Mouse (Mus musculus): ENCODE results near the gene Fancl.
"Not testable (repeated sequence)": the region's sequence is repeated elsewhere in the genome, so short reads cannot be mapped to it uniquely, and the experiment has no call there.

Gene Fancl

GRCm38 (mm10) chr11:26385971-26386370 is at the start of gene Fancl:
Gene Fancl, plus strand, starts transcription at chr11:26386135.
- DNase-seq (ENCODE audit: low spot score), result no peak

GRCm38 (mm10) chr11:26336848-26337247 is 49.1 kb upstream of the Fancl start:
- no peak for DNase-seq (ENCODE audit: low spot score)

- DNase-seq (ENCODE audit: low spot score), result not testable (repeated sequence)
Observed at GRCm38 (mm10) chr11:26370176-26370575, 15.8 kb upstream of the Fancl start.

GRCm38 (mm10) chr11:26371980-26372379 is 14.0 kb upstream of the Fancl start:
- not testable (repeated sequence) for DNase-seq (ENCODE audit: low spot score)

- DNase-seq (ENCODE audit: low spot score), result no peak
Observed at GRCm38 (mm10) chr11:26374132-26374531, 11.8 kb upstream of the Fancl start.

- no peak for DNase-seq (ENCODE audit: low spot score)
Observed at GRCm38 (mm10) chr11:26378074-26378473, 7.9 kb upstream of the Fancl start.

GRCm38 (mm10) chr11:26381499-26381898 is 4.4 kb upstream of the Fancl start:
- DNase-seq (ENCODE audit: low spot score), result no peak

- DNase-seq (ENCODE audit: low spot score), result no peak
Observed at GRCm38 (mm10) chr11:26386678-26387077, 743 bp downstream of the Fancl start.

- DNase-seq (ENCODE audit: low spot score), result peak; percentile 94
Observed at GRCm38 (mm10) chr11:26387087-26387611, 1.2 kb downstream of the Fancl start.

- no peak for DNase-seq (ENCODE audit: low spot score)
Observed at GRCm38 (mm10) chr11:26395561-26395960, 9.6 kb downstream of the Fancl start.

- DNase-seq (ENCODE audit: low spot score), result no peak
Observed at GRCm38 (mm10) chr11:26412972-26413371, 27.0 kb downstream of the Fancl start.

- no peak for DNase-seq (ENCODE audit: low spot score)
Observed at GRCm38 (mm10) chr11:26421472-26421871, 35.5 kb downstream of the Fancl start.

- DNase-seq (ENCODE audit: low spot score), result no peak
Observed at GRCm38 (mm10) chr11:26434229-26434628, 48.3 kb downstream of the Fancl start.

- DNase-seq (ENCODE audit: low spot score), result no peak
Observed at GRCm38 (mm10) chr11:26437818-26438217, 51.9 kb downstream of the Fancl start.

- DNase-seq (ENCODE audit: low spot score), result no peak
Observed at GRCm38 (mm10) chr11:26441121-26441520, 55.2 kb downstream of the Fancl start.

- DNase-seq (ENCODE audit: low spot score), result no peak
Observed at GRCm38 (mm10) chr11:26444374-26444773, 58.4 kb downstream of the Fancl start.

- DNase-seq (ENCODE audit: low spot score), result no peak
Observed at GRCm38 (mm10) chr11:26449789-26450188, 63.9 kb downstream of the Fancl start.

- no peak for DNase-seq (ENCODE audit: low spot score)
Observed at GRCm38 (mm10) chr11:26450636-26451035, 64.7 kb downstream of the Fancl start.

- DNase-seq (ENCODE audit: low spot score), result no peak
Observed at GRCm38 (mm10) chr11:26451228-26451627, 65.3 kb downstream of the Fancl start.

- DNase-seq (ENCODE audit: low spot score), result no peak
Observed at GRCm38 (mm10) chr11:26452693-26453092, 66.8 kb downstream of the Fancl start.

GRCm38 (mm10) chr11:26454081-26454480 is 68.1 kb downstream of the Fancl start:
- no peak for DNase-seq (ENCODE audit: low spot score)

- DNase-seq (ENCODE audit: low spot score), result no peak
Observed at GRCm38 (mm10) chr11:26477037-26477739, 91.3 kb downstream of the Fancl start.

- DNase-seq (ENCODE audit: low spot score), result no peak
Observed at GRCm38 (mm10) chr11:26481691-26482242, 95.8 kb downstream of the Fancl start.

All from yolk sac, embryonic 10.5 days (tissue).